Mouse (Mus musculus) kidney, embryonic 14.5 days (tissue): ENCODE data around the gene Zar1. TPM values are rescaled to one million over a fixed set of nuclear protein-coding genes. Genes with fewer than 3 reads are reported as not detected.

ENCODE experiments used
- ATAC-seq: fragments of 200-750 bp; cut with Nextera tagmentation; 2 replicates; pipeline ENCODE4 v1.8.0; 2017; ENCODE audit warnings: moderate number of reproducible peaks, mild to moderate bottlenecking, moderate TSS enrichment, moderate library complexity; ENCODE audit not compliant: low FRiP score, low TSS enrichment
- H3K27ac ChIP-seq: fragments of 300-500 bp; sonication (generic); 2 replicates; pipeline ENCODE4 v1.5.1; 2014; ENCODE audit warnings: low read depth, mild to moderate bottlenecking, low read length, moderate library complexity, mixed read lengths
- H3K27me3 ChIP-seq: fragments of 300-500 bp; sonication (generic); 2 replicates; pipeline ENCODE4 v1.6.1; 2014; ENCODE audit warnings: mild to moderate bottlenecking, low read length; ENCODE audit not compliant: control insufficient read depth, insufficient read depth
- H3K36me3 ChIP-seq: fragments of 300-500 bp; sonication (generic); 2 replicates; pipeline ENCODE4 v1.6.1; 2014; ENCODE audit warnings: low read length, mixed read lengths; ENCODE audit not compliant: control insufficient read depth, insufficient read depth
- H3K4me1 ChIP-seq: fragments of 300-500 bp; sonication (generic); 2 replicates; pipeline ENCODE4 v1.6.1; 2014; ENCODE audit warnings: low read length, mixed read lengths; ENCODE audit not compliant: control insufficient read depth, insufficient read depth
- H3K4me2 ChIP-seq: fragments of 300-500 bp; sonication (generic); replicated peaks from 2 replicates; pipeline ENCODE4 v1.6.1; 2014; ENCODE audit warnings: low read depth, mild to moderate bottlenecking, low read length
- H3K4me3 ChIP-seq: fragments of 300-500 bp; sonication (generic); 2 replicates; pipeline ENCODE4 v1.5.1; 2014; ENCODE audit warnings: mild to moderate bottlenecking, low read length
- H3K9ac ChIP-seq: fragments of 300-500 bp; sonication (generic); 2 replicates; pipeline ENCODE4 v1.6.1; 2014; ENCODE audit warnings: low read depth, mild to moderate bottlenecking, low read length, moderate library complexity
- H3K9me3 ChIP-seq: fragments of 300-500 bp; sonication (generic); 2 replicates; pipeline ENCODE4 v1.6.1; 2016; ENCODE audit warnings: low read length; ENCODE audit not compliant: control insufficient read depth
- WGBS: fragments of 180-500 bp; shearing (Covaris S2); extraction: QIAGEN DNeasy Blood & Tissue Kit; methylation state at CpG from one replicate; pipeline ENCODE4 v1.1.7; 2014; 5-methylcytosine and 5-hydroxymethylcytosine counted together
- polyA plus RNA-seq: library from polyadenylated mRNA; unstranded; fragments of >200 nt; fragmentation: Nextera tagmentation; extraction: Ambion mirVana; gene quantifications from 2 replicates; pipeline ENCODE4 v1.2.1, GENCODE M21; 2014

Gene Zar1
- polyA plus RNA-seq, 1 experiment from 2014 or later: 0.45 TPM

- no peaks in the 10 kb centered on the region for H3K9me3 ChIP-seq
- H3K27me3 ChIP-seq: no peaks in the 10 kb centered on the region
- no peak overlapping the region for H3K27ac ChIP-seq
- no peak overlapping the region for H3K4me3 ChIP-seq
- no peak for ATAC-seq
- H3K4me2 ChIP-seq: no peak overlapping the region
- peaks cover 39% of the 10 kb centered on the region; the same call in 1 of the 2 replicates for H3K36me3 ChIP-seq
- WGBS: 88% methylated on average over 3 of the region's 3 CpGs
- no peaks in the 10 kb centered on the region for H3K4me1 ChIP-seq
- no peak overlapping the region for H3K9ac ChIP-seq
Observed at GRCm38 (mm10) chr5:72551209-72551608, 29.8 kb downstream of the Zar1 start.

DNA sequence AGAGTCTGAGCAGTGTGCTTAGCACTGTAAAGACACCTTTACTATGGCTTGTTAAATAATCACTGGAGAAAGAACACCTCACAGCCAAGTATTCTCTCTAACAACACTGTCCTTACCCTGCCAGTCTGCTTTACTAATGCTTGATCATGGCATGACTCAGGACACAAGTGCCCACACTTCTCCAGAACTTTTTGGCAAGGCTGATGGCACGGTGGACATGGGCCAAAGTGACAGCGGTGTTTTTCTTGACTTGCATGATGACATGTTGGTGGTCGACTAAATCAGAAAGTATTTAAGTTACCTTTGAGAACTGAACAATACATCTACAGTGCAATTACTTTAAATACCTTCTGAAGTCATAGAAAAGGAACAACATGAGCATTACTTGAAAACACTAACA lies 52.2 kb downstream of the Zar1 start:
- WGBS: 96% methylated on average over 3 of the region's 3 CpGs
- no peak overlapping the region for H3K4me3 ChIP-seq

More for the DNA sequence above, 52.2 kb downstream of the Zar1 start:
- H3K27ac ChIP-seq: no peak overlapping the region
- H3K4me1 ChIP-seq: no peaks in the 10 kb centered on the region
- H3K9ac ChIP-seq: no peak overlapping the region
- no peaks in the 10 kb centered on the region for H3K9me3 ChIP-seq
- H3K4me2 ChIP-seq: no peak overlapping the region
- no peak for ATAC-seq
- no peaks in the 10 kb centered on the region for H3K27me3 ChIP-seq
- H3K36me3 ChIP-seq: peaks cover 36% of the 10 kb centered on the region

Other genes starting within 250 kb of the Zar1 start
- 1.8 and 3.5 TPM in 2 replicates for gene Corin, start 76.8 kb downstream of the Zar1 start, polyA plus RNA-seq
- 17.0 and 31.0 TPM in 2 replicates for gene Nfxl1, start 21.6 kb downstream of the Zar1 start, polyA plus RNA-seq
- 0.39 TPM in 1 of 2 replicates, not detected in the other for gene Gm5868, start 6.3 kb upstream of the Zar1 start, polyA plus RNA-seq
- not detected in 2 replicates for gene Cnga1, start 63.0 kb upstream of the Zar1 start, polyA plus RNA-seq
- 1.4 and 1.9 TPM in 2 replicates for gene Nipal1, start 66.5 kb upstream of the Zar1 start, polyA plus RNA-seq
- 0.26 TPM in 1 of 2 replicates, not detected in the other for gene Txk, start 171.5 kb upstream of the Zar1 start, polyA plus RNA-seq